Mouse (Mus musculus) myocyte (in vitro differentiated cells): ENCODE results near the gene Btbd35f27. TPM values are rescaled to one million over a fixed set of nuclear protein-coding genes. Genes with fewer than 3 reads are reported as not detected.
"Not testable (repeated sequence)": the region's sequence is repeated elsewhere in the genome, so short reads cannot be mapped to it uniquely, and the experiment has no call there.

Experiments used
- H3K27me3 ChIP-seq: one replicate; pipeline ENCODE4 v1.6.1; 2011; ENCODE audit not compliant: control insufficient read depth, insufficient read depth, insufficient read length
- H3K36me3 ChIP-seq: one replicate; pipeline ENCODE4 v1.6.1; 2011; ENCODE audit not compliant: control insufficient read depth, insufficient read depth
- H3K4me2 ChIP-seq: one replicate; pipeline ENCODE4 v1.6.1; 2011; ENCODE audit warnings: low read depth, control low read depth
- H3K4me3 ChIP-seq: one replicate; pipeline ENCODE4 v1.5.1; 2011; ENCODE audit warnings: mild to moderate bottlenecking, control low read depth, moderate library complexity
- H3K79me2 ChIP-seq: one replicate; pipeline ENCODE4 v1.6.1; 2011; ENCODE audit not compliant: control insufficient read depth, insufficient read depth
- H3ac ChIP-seq: one replicate; pipeline ENCODE4 v1.6.1; 2011; ENCODE audit not compliant: control insufficient read depth, insufficient read length
- polyA plus RNA-seq: library from polyadenylated mRNA; unstranded; fragments of >200 nt; fragmentation: generic; extraction: Trizol; gene quantifications from one replicate; pipeline ENCODE4 v1.2.1, GENCODE M21; 2012; ENCODE audit warnings: missing spikeins

The Btbd35f27 gene
- polyA plus RNA-seq = not detected

GRCm38 (mm10) chrX:4951835-4952234, at the start of gene Btbd35f27:
Gene Btbd35f27 (plus strand): TSS chrX:4952135.
- H3K4me3 ChIP-seq, H3ac ChIP-seq, H3K36me3 ChIP-seq, H3K4me2 ChIP-seq, H3K27me3 ChIP-seq, H3K79me2 ChIP-seq: not testable (repeated sequence)

Other genes with a start within 250 kb of the Btbd35f27 start
- not detected for gene Btbd35f4, start 151.6 kb upstream of the Btbd35f27 start, polyA plus RNA-seq